Mouse (Mus musculus) lung, postnatal 0 days (tissue): Measurements from ENCODE around the gene Wscd2. TPM values are rescaled to one million over a fixed set of nuclear protein-coding genes. Genes with fewer than 3 reads are reported as not detected.

ENCODE experiments used
- ATAC-seq: fragments of 200-750 bp; cut with Nextera tagmentation; 2 replicates; pipeline ENCODE4 v1.8.0; 2017; ENCODE audit warnings: moderate library complexity
- DNase-seq: peaks from one replicate; pipeline ENCODE4 v3.0.0-alpha.2; 2016; ENCODE audit warnings: low spot score
- H3K27ac ChIP-seq: fragments of 300-500 bp; sonication (generic); 2 replicates; pipeline ENCODE4 v1.5.1; 2014; ENCODE audit warnings: antibody characterized with exemption, mild to moderate bottlenecking, low read length, mixed read lengths
- H3K27me3 ChIP-seq: fragments of 300-500 bp; sonication (generic); replicated peaks from 2 replicates; pipeline ENCODE4 v1.6.1; 2014; ENCODE audit warnings: low read length, mixed read lengths; ENCODE audit not compliant: insufficient read depth
- H3K36me3 ChIP-seq: fragments of 300-500 bp; sonication (generic); 2 replicates; pipeline ENCODE4 v1.6.1; 2014; ENCODE audit warnings: low read length, mixed read lengths; ENCODE audit not compliant: insufficient read depth
- H3K4me1 ChIP-seq: fragments of 300-500 bp; sonication (generic); 2 replicates; pipeline ENCODE4 v1.6.1; 2014; ENCODE audit warnings: antibody characterized with exemption, low read depth, low read length, mixed read lengths; ENCODE audit not compliant: insufficient read depth
- H3K4me2 ChIP-seq: fragments of 300-500 bp; sonication (generic); replicated peaks from 2 replicates; pipeline ENCODE4 v1.6.1; 2014; ENCODE audit warnings: low read depth, mild to moderate bottlenecking, low read length, moderate library complexity, mixed read lengths
- H3K4me3 ChIP-seq: fragments of 300-500 bp; sonication (generic); 2 replicates; pipeline ENCODE4 v1.5.1; 2014; ENCODE audit warnings: low read depth, low read length
- H3K9ac ChIP-seq: fragments of 300-500 bp; sonication (generic); replicated peaks from 2 replicates; pipeline ENCODE4 v1.6.1; 2014; ENCODE audit warnings: low read depth, mild to moderate bottlenecking
- H3K9me3 ChIP-seq: fragments of 300-500 bp; sonication (generic); 2 replicates; pipeline ENCODE4 v1.6.1; 2016; ENCODE audit warnings: low read length, mixed read lengths
- CTCF ChIP-seq: IDR thresholded peaks from 2 replicates; pipeline ENCODE4 v1.5.1; 2016; ENCODE audit warnings: antibody characterized with exemption, mild to moderate bottlenecking
- EP300 ChIP-seq: IDR thresholded peaks from 2 replicates; pipeline ENCODE4 v1.6.1; 2016; ENCODE audit warnings: antibody characterized with exemption, mild to moderate bottlenecking, control low read depth
- whole genome bisulfite sequencing: fragments of 180-500 bp; shearing (Covaris S2); extraction: QIAGEN DNeasy Blood & Tissue Kit; methylation state at CpG from one replicate; pipeline ENCODE4 v1.1.7; 2014; 5-methylcytosine and 5-hydroxymethylcytosine counted together
- polyA plus RNA-seq: library from polyadenylated mRNA; unstranded; fragments of >200 nt; fragmentation: Nextera tagmentation; extraction: Ambion mirVana; gene quantifications from 2 replicates; pipeline ENCODE4 v1.2.1, GENCODE M21; 2015

Wscd2 gene
- polyA plus RNA-seq, 1 experiment from 2014 or later = 2.7 TPM

GRCm38 (mm10) chr5:113472339-113472738 is 17.8 kb upstream of the Wscd2 start:
- Histone ChIP-seq H3K27ac (no peak overlapping the region), H3K4me3 (no peak overlapping the region), H3K27me3 (no peaks in the 10 kb centered on the region), H3K4me1 (no peaks in the 10 kb centered on the region), H3K4me2 (no peak overlapping the region), H3K9ac (no peak overlapping the region), H3K9me3 (no peaks in the 10 kb centered on the region), H3K36me3 (no peaks in the 10 kb centered on the region)
- no peak for ATAC-seq
- DNase-seq = no peak
- WGBS = 49% methylated on average over 7 of the region's 7 CpGs
- TF ChIP-seq CTCF (no peak), EP300 (no peak)

GRCm38 (mm10) chr5:113476816-113477215 is 13.3 kb upstream of the Wscd2 start:
- DNase-seq (no peak), ATAC-seq (no peak)
- TF ChIP-seq EP300 = no peak
- no peak for TF ChIP-seq CTCF
- no peaks in the 10 kb centered on the region for H3K27me3 ChIP-seq
- H3K4me3 ChIP-seq = no peak overlapping the region
- no peaks in the 10 kb centered on the region for H3K9me3 ChIP-seq
- H3K4me1 ChIP-seq = no peaks in the 10 kb centered on the region
- no peaks in the 10 kb centered on the region for H3K36me3 ChIP-seq
- H3K9ac ChIP-seq = no peak overlapping the region
- whole genome bisulfite sequencing = 20% methylated on average over 6 of the region's 6 CpGs
- no peak overlapping the region for H3K4me2 ChIP-seq
- no peak overlapping the region for H3K27ac ChIP-seq

GRCm38 (mm10) chr5:113479075-113479474 is 11.1 kb upstream of the Wscd2 start:
- DNase-seq = no peak
- no peaks in the 10 kb centered on the region for H3K27me3 ChIP-seq
- TF ChIP-seq EP300 = no peak
- no peak for TF ChIP-seq CTCF
- no peak overlapping the region for H3K9ac ChIP-seq
- H3K36me3 ChIP-seq = no peaks in the 10 kb centered on the region
- H3K4me2 ChIP-seq = no peak overlapping the region
- H3K4me1 ChIP-seq = no peaks in the 10 kb centered on the region
- no peak overlapping the region for H3K27ac ChIP-seq
- H3K9me3 ChIP-seq = no peaks in the 10 kb centered on the region
- H3K4me3 ChIP-seq = no peak overlapping the region
- 81% methylated on average over 5 of the region's 5 CpGs for WGBS
- no peak for ATAC-seq

- Histone ChIP-seq H3K4me2 (no peak overlapping the region), H3K9ac (no peak overlapping the region), H3K36me3 (no peaks in the 10 kb centered on the region), H3K9me3 (no peaks in the 10 kb centered on the region), H3K27ac (no peak overlapping the region), H3K4me1 (no peaks in the 10 kb centered on the region), H3K4me3 (no peak overlapping the region), H3K27me3 (no peaks in the 10 kb centered on the region)
- 59% methylated on average over 5 of the region's 5 CpGs for WGBS
- no peak for DNase-seq
- TF ChIP-seq EP300 (no peak), CTCF (no peak)
- ATAC-seq = no peak
These were observed 9.7 kb upstream of the Wscd2 start for GRCm38 (mm10) chr5:113480451-113480850.

GRCm38 (mm10) chr5:113485584-113486162 is 4.5 kb upstream of the Wscd2 start:
- no peak for DNase-seq
- Histone ChIP-seq H3K27ac (no peak overlapping the region), H3K4me1 (no peaks in the 10 kb centered on the region), H3K4me2 (no peak overlapping the region), H3K4me3 (no peak overlapping the region), H3K27me3 (no peaks in the 10 kb centered on the region; the same call in 1 of the 2 replicates), H3K9me3 (no peaks in the 10 kb centered on the region), H3K9ac (no peak overlapping the region), H3K36me3 (no peaks in the 10 kb centered on the region)
- no peak for ATAC-seq
- 56% methylated on average over 11 of the region's 11 CpGs for WGBS
- TF ChIP-seq EP300 = no peak
- TF ChIP-seq CTCF = no peak

GRCm38 (mm10) chr5:113487879-113488278 is 2.3 kb upstream of the Wscd2 start:
- H3K9ac ChIP-seq = no peak overlapping the region

GRCm38 (mm10) chr5:113489617-113490016 is 516 bp upstream of the Wscd2 start:
- H3K9me3 ChIP-seq = no peaks in the 10 kb centered on the region
- no peak for DNase-seq
- no peak overlapping the region for H3K4me3 ChIP-seq
- H3K27ac ChIP-seq = no peak overlapping the region
- no peaks in the 10 kb centered on the region for H3K4me1 ChIP-seq
- no peak overlapping the region for H3K9ac ChIP-seq
- no peak for ATAC-seq
- TF ChIP-seq EP300 = no peak
- TF ChIP-seq CTCF = no peak
- WGBS = 84% methylated on average over 9 of the region's 9 CpGs
- no peak overlapping the region for H3K4me2 ChIP-seq
- no peaks in the 10 kb centered on the region; the same call in 1 of the 2 replicates for H3K27me3 ChIP-seq
- no peaks in the 10 kb centered on the region for H3K36me3 ChIP-seq

More at GRCm38 (mm10) chr5:113487879-113488278, 2.3 kb upstream of the Wscd2 start:
- ATAC-seq = peak; percentile 25; the same call in 1 of the 2 replicates
- peak; percentile 50 for DNase-seq
- Histone ChIP-seq H3K36me3 (no peaks in the 10 kb centered on the region), H3K27me3 (no peaks in the 10 kb centered on the region; the same call in 1 of the 2 replicates), H3K4me3 (no peak overlapping the region), H3K27ac (no peak overlapping the region), H3K4me2 (no peak overlapping the region), H3K4me1 (no peaks in the 10 kb centered on the region), H3K9me3 (no peaks in the 10 kb centered on the region)
- 38% methylated on average over 8 of the region's 8 CpGs for WGBS
- TF ChIP-seq CTCF (no peak), EP300 (no peak)
